Mouse (Mus musculus) left cerebral cortex, postnatal 36 days (tissue): ENCODE measurements around the gene Fbxl14. TPM values are rescaled to one million over a fixed set of nuclear protein-coding genes. Genes with fewer than 3 reads are reported as not detected.
A peak's percentile ranks its signal among the peaks of the same experiment; 100 is the strongest.
"Not testable (repeated sequence)": the region's sequence is repeated elsewhere in the genome, so short reads cannot be mapped to it uniquely, and the experiment has no call there.

Experiments used
- DNase-seq, 2 experiments: peaks; one replicate each; pipeline ENCODE4 v3.0.0; 2021 to 2022; ENCODE audit warnings: low spot score in 2 of 2, mixed read lengths in 1 of 2
- intact Hi-C: fragments of 180-260 bp; cut with DNase I; formaldehyde crosslinking; loops from one replicate; pipeline ENCODE4 v1.15.1; 2025
- total RNA-seq, 2 experiments: library from RNA; stranded (reverse); gene quantifications; 2 replicates each; pipeline ENCODE4 v1.2.3; 2021

The Fbxl14 gene
- total RNA-seq, result 10 to 100 TPM; 31.8 to 35.5 TPM

DNA sequence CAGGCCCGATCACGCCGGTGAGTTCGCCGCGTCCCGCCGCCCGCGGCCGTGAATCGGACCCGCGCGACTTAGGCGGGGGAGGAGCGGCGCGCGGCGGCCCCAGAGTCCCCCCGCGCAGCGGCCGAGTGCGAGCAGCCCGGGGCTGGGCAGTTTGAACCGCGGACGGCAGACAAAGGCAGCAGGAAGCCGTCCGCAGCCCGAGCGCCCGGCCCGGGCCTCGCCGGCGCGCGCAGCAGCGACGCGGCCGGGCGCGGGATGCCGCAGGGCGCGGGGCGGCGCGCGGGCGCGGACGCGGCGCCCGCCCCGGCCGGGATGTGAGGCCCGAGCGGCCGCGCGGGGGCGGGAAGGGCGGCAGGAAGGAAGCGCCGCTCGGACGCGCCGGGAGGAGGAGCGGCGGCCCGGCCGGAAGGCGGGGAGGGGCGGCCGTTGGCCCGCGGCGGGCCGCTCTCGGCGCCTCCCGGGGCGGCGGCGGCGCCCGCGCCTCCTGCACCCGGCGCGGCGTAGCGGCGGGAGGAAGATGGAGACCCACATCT lies at the start of gene Fbxl14:
TSS of gene Fbxl14 (plus strand) at position 326 of the 533 bp plus-strand sequence.
- DNase-seq, result no peak
- intact Hi-C loops, result loop anchor here (1.0 kb wide), 1 partner anchor 27 kb away; no protein-coding TSS in a partner anchor

DNA sequence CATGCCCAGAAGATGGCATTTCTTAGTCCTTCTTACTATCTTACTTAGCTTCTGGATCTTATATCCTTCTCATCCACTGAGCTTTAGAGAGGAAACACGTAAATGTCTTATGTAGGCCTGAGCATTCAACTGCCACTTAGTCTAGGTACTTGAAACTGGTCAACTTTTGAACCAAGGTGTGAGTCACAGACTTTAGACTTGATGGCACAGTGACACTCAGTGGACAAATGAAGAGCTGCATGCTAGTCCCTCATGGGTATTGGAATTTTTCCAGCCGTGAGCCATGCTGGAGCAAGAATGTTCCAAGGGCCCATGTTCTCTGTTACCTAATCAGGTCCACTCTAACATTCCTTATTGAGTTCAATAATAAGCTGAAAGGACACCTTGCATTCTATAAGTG lies 49.0 kb upstream of the Fbxl14 start:
- DNase-seq, result peak in 1 of 2 experiments; percentile 50
- intact Hi-C loops, result loop anchor here (10.0 kb wide), 1 partner anchor 316 kb away; no protein-coding TSS in a partner anchor

DNA sequence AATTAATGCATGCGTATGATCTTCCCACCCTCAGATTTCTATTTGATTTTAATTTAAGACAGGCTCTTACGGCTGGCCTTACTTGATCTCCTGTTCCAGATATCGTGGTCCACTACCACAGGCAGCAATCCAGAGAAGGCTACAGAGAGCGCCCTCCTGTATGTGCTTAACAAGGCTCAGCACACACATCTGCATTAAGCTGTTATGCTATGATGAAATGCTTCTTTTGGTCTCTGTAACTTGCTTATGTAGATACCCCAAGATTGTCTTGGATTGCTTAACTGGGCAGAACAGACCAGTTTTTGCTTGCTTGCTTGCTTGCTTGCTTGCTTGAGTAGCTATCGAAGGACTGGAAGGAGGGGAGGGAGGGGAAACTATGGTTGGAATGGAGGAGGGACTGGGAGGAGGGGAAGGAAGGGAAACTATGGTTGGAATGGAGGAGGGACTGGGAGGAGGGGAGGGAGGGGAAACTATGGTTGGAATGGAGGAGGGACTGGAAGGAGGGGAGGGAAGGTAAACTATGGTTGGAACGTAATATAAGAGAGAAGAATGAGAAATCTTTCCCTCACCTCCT lies 47.6 kb upstream of the Fbxl14 start:
- intact Hi-C loops, result loop anchor here (10.0 kb wide), 1 partner anchor 317 kb away; no protein-coding TSS in a partner anchor
- DNase-seq, result no peak

DNA sequence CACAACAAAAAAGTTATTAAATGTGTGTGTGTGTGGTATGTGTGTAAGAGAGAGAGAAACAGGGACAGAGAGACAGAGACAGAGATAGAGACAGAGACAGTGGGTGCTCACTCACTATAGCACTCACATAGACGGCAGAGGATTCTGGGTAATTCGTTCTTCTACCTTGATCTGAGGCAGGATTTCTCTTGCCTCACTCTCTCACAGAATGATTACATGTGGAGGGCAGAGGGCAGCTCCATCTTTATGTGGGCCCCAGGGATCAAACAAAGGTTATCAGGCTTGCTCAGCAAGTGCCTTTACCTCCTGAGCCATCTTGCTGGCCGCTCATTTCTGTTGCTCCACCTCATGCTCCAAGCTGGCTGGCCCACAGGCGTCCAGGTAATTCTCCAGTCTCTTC lies 45.1 kb upstream of the Fbxl14 start:
- intact Hi-C loops, result loop anchor here (10.0 kb wide), 1 partner anchor 320 kb away; no protein-coding TSS in a partner anchor
- no peak for DNase-seq

GRCm38 (mm10) chr6:119437894-119438761 lies 41.3 kb upstream of the Fbxl14 start:
- intact Hi-C loops, result loop anchor here (10.0 kb wide), 1 partner anchor 323 kb away; no protein-coding TSS in a partner anchor

DNA sequence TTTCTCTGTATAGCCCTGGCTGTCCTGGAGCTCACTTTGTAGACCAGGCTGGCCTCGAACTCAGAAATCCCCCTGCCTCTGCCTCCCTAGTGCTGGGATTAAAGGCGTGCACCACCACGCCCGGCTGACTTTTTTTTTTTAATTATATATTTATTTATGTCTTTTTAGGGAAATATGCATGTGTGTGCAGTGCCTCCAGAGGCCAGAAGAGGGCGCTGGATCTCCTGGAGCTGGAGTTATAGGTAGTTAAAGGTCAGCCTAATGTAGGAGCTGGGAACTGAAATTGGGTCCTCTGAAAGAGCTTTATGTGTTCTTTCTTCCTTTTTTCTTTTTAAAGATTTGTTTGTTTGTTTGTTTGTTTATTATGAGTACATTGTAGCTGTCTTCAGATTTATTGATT lies 36.7 kb upstream of the Fbxl14 start:
- DNase-seq, result not testable (repeated sequence)
- intact Hi-C loops, result loop anchor here (5.0 kb wide), 1 partner anchor 220 kb away; no protein-coding TSS in a partner anchor

More at GRCm38 (mm10) chr6:119437894-119438761, 41.3 kb upstream of the Fbxl14 start:
- no peak for DNase-seq

- DNase-seq, result peak; percentile 65 to 74
- intact Hi-C loops, result loop anchor here (5.0 kb wide), 1 partner anchor 222 kb away; no protein-coding TSS in a partner anchor
Observed at GRCm38 (mm10) chr6:119443742-119444645, 35.5 kb upstream of the Fbxl14 start.

DNA sequence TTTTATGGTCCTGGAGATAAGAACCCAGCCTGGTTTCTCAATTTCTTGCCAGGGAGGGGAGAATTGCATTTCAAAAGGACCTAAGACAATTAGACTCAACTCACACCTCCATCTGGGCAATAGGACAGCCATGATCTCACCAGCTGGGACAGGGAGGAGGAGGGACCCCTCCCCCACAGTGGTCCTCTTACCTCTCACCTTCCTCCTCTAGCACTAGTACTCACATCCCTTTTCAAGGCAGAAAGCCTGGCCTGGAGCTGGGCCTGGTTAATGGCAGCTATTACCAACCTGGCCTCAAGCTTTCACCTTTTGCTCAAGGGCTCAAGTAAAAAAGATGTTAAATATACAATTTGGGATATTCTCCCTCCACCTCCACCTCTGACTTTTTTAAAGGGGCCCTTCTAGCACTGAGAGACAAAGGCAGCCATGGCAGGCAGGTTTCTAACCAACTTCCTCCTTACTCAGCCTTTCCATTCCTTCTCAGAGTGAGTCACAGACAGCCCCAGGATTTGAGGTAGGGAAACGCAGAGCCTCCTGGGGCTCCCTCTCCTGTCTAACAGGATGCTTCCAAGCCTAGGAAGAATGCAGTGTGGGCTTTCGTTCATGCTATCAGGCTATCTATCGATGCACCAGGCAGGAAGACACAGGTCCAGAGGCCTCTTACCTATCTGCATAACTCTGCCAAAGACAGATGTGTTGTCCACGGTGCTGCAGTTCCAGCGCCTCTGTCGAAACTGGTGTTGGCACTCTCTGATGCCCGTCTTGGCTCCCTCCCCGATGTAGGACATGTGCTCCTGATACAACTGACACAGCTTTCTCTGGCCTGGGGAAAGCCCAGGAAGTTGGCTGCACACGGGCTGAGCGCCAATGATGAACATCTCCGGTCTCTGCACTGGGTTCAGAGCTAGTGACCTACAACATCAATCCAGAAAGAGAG lies 33.5 kb upstream of the Fbxl14 start:
- intact Hi-C loops, result no loop called here
- no peak for DNase-seq

- intact Hi-C loops, result no loop called here
- DNase-seq, result no peak
Observed at GRCm38 (mm10) chr6:119448321-119449059, 31.0 kb upstream of the Fbxl14 start.

GRCm38 (mm10) chr6:119449060-119449499 lies 30.4 kb upstream of the Fbxl14 start:
- intact Hi-C loops, result no loop called here
- DNase-seq, result no peak

DNA sequence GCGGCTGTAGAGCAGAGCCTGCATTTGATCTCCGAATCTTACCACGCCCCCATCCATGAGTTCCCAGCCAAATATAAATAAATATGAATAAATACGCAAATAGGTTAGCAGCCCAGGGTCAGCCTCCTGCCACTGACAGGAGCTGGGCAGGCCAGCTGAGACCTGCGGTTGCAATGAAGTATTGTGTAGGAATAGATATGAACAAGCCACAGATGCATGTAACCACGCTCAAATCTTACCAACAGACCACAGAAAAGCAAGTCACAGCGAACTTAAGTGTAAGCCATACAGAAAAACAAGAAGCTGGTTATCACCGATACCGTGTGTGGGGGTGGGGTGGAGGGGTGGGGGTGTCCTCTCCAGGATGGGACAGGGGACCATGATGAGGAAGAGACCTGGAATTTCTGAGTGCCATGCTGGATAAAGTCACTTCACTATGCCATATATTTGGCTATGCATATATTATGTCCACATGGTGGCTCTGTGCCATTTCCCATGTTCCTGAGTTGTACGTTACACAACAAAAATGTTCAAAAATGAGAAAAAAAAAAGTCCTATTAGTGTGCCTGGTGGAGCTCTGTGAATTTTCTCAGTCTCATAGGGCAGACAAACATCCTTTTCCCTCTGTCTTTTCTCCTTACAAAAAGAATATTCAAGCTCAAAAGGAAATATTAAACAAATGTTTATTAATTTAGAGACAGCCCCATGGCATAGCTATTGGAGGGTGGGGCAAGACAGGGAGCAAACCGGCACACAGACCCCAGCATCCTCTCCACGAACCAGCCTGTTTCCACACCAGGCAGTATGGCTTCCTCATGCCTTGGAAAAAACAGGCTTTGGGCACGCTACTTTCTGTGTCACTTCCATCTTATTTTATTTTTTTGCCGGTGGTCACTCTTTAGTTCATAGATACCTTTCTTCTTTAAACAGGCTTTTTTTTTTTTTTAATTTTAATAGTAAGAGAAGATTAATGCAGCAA lies 28.2 kb upstream of the Fbxl14 start:
- intact Hi-C loops, result no loop called here
- no peak for DNase-seq

GRCm38 (mm10) chr6:119451981-119452499 lies 27.4 kb upstream of the Fbxl14 start:
- intact Hi-C loops, result loop anchor here (1.0 kb wide), 1 partner anchor 27 kb away; the partner anchor contains the start of gene Fbxl14
- DNase-seq, result peak; percentile 77 to 83

DNA sequence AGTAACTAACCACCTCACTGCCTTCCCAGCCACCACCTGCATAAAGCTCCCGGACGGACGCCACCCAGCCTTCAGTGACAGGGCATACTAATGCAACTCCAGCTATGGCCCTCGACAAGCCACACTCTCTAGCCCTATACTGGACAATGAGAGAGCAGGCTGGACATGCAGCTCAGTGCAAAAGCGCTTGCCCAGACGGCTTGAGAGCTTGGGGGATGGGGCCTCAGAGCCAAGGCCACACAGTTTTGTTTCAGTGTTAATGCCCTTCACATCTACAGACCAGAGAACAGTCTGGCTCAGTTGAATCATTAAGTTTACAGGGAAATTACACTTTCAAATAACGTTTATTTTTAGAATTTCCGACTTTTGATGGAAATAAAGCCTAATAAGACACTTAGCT lies 21.3 kb upstream of the Fbxl14 start:
- intact Hi-C loops, result no loop called here
- DNase-seq, result no peak

- intact Hi-C loops, result no loop called here
- no peak for DNase-seq
Observed at GRCm38 (mm10) chr6:119459041-119459440, 20.4 kb upstream of the Fbxl14 start.

- intact Hi-C loops, result no loop called here
- DNase-seq, result no peak
Observed at GRCm38 (mm10) chr6:119460391-119460790, 19.1 kb upstream of the Fbxl14 start.

DNA sequence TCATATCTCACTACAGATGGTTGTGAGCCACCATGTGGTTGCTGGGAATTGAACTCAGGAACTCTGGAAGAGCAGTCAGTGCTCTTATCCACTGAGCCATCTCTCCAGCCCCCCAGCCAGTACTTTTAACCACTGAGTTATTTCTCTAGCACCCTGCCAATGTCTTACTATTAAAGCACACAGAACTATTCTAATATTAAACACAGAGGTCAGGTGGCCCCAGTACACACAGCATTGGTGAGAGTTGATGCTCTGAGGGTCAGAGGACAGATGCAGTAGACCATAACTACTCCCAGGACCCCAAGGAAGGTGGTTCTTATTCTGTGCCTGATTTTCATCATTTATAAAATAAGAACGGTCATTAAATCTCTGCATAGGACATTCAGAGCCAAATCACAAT lies 13.3 kb upstream of the Fbxl14 start:
- intact Hi-C loops, result no loop called here
- no peak for DNase-seq
